Mouse (Mus musculus) testis, adult 2 months (tissue): ENCODE results near the gene Megf6.

Experiments
- CTCF ChIP-seq: fragments of 200-500 bp; IDR thresholded peaks from 2 replicates; pipeline ENCODE4 v1.5.1; 2012; ENCODE audit warnings: low read depth, mild to moderate bottlenecking, inconsistent platforms, low read length, moderate library complexity; ENCODE audit not compliant: control insufficient read depth, insufficient read depth, insufficient replicate concordance
- POLR2A ChIP-seq: fragments of 200-500 bp; IDR thresholded peaks from 2 replicates; pipeline ENCODE4 v1.6.1; 2012; ENCODE audit warnings: low read depth, mild to moderate bottlenecking, inconsistent platforms, low read length, moderate library complexity; ENCODE audit not compliant: control insufficient read depth

GRCm38 (mm10) chr4:154211459-154211858, 40.9 kb downstream of the Megf6 start:
- TF ChIP-seq CTCF (no peak), POLR2A (no peak)
